Mouse (Mus musculus) lung, postnatal 36 days (tissue): ENCODE data around the gene Vash1.

Experiments used
- DNase-seq: peaks from one replicate; pipeline ENCODE4 v3.0.0; 2022; ENCODE audit warnings: mixed read lengths

Gene Vash1

DNA sequence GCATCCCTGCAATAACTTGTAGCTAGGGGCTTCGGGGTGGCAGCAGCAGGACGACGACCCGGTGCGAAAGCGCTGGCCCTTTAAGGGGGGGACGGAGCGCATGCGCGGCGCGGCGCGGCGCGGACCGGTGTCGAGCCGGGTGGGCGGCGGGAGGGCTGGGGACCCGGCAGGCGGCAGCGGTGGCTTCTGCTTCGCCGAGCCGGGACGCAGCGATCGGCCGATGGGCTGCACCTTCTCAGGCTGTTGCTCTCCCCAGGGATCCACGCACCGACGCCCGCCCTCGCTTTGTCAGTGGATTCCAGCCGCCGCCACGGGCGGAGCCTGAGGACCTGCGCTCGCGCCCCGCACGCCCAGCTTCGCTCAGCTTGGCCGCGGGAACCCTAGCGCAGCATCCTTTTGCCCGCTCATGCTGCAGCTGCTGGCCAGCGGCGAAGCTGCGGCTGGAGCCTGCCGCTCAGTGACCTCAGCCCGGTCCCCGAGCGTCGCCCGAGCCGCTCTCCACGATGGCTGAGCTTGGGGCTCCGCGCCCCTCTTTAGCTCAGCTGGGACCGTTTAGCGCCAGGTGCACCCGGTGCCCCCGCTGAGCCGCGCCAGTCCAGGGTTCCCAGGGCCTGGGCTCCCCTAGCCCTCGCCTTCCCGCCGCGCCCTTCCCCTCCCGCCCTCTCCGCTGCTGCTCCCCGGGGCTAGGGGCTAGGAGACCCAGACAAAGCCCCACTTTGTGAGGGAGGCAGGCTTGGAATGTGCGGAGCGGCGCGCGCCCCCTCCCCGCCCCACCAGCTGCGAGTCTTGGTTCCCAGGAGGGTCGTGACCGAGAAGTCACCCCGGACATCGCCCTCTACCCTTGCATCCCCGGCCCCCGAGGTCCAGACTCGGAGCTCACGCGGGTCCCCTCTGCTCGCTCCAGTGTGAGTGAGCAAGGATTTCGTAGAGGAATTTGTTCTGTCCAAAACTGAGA is at the start of gene Vash1:
Gene Vash1, plus strand, starts transcription at position 110 of the 955 bp plus-strand sequence.
- peak; percentile 55 for DNase-seq

DNA sequence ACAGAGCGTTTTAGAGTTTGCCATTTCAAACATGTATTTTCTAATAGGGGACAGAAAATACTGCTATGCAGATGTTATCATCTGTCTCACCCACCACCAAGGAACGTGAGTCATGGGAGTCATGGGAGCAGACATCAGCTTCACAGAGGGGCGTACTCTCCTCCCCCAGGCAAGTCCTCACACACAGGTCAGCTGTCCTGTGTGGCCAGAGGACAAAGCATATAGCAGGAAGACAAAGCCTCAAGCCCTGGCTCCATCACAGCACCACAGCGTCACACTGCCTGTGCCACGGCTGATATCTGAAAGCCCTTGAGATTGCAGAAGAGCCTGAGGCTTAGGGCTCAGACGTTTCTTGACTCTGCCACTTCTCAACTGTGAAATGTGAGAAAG is 49.7 kb upstream of the Vash1 start:
- no peak for DNase-seq

DNA sequence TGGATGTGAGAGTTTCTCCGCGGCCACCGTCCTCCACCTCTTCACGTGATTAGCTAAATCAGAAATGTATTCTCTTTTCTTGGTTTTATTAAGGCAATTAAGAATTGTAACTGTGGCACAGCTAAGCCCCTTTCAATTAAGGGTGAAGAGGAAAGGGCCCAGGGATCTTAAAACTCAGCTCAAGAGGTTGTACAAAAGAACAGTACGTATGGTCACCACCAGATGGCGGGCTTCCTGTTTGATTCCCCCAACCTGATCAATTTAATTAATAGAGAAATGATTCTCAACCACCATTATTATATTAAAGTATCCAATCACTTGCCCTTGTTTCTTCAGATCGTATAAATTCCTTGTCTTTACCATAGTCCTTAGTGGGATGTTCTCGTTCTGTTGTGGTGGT is 36.7 kb upstream of the Vash1 start:
- peak; percentile 31 for DNase-seq

DNA sequence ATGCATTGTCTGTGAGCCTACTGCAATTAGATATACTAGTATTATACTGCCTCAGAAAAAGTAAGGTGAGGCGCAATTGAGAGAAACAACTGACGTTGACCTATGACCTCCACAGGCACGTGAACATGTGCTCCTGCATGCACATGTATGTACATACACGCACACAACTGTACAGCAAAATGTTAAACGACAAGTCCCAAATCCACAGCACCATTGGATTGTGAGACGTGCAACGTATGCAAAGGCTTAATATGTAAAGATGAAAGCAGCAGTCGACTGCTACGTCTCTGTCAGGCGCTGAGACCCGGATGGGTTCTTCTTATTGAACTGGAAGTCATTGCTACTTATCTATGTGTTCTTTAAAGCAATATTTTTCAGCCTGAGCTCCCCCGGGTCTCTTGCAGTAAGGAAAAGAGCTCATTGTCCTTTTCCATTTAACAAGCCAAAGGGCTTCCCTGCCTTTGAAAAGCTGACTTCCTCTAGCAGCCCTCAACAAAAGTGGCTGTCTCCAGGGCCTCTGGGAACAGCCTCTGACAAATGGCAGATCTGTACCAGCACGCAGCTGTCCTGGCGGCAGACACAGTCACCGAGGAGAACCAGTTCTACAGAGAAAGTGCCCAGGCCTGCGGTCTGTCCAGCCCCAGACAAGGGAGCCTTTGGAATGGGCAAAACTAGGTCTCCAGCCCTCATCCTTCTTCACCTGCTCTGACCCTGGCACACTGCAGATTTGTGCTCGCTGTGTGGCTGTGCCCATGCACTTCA is 33.8 kb upstream of the Vash1 start:
- no peak for DNase-seq

DNA sequence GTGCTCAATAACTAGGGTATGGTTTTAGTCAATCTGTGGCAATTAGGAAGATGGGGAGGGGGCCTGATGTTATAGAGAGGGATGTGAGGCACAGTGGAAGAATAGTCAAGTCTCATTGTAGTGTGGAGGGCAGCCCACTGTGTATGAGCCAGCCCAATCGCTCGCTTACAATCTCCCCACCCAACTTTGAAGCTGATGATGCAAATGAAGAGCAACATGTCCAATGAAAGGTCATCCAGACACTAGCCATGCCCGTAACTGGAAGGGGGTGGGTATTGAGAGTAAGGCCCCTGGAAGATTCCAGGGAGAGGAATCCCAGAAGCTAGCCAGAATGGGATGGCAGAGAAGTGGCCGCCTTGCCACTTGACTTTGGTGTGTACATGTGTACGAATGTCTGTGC is 33.0 kb upstream of the Vash1 start:
- DNase-seq: no peak

DNA sequence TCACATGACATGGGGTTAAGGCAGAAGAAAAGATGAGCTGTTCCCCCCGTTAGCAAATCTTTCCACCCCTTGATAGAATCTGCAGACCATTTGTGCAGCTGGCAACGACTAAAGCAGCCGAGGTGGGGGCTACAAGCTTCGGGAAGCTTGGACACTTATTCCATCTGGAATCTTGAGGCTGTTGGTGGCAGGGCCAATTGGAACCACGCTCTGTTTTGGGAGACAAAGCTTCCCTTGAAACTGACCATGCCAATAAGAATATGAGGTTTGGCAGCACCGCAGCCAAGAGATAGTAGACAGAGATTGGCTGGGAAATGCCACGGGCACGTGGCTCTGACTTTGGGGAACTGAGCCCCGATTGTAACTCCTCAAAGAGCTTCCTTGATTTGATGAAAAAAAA is 31.7 kb upstream of the Vash1 start:
- DNase-seq: no peak

DNA sequence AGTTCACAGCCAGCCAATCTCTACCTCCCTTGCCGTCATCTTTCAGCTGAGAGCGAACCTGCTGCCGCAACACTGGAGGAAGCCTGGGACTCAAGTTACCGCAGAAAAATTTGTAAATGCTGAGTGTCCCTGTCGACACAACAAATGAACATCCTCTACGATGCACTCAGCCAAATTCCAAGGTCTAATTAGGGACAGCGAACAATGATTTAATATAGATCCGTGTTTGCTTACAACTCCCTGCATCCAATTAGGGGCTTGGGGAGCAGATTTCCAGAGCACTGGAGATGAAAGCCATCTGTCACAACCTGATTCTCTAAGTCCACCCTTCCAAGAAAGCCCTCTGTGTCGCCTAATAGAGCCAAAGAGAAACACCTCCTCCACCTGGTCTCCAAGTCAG is 31.2 kb upstream of the Vash1 start:
- no peak for DNase-seq

DNA sequence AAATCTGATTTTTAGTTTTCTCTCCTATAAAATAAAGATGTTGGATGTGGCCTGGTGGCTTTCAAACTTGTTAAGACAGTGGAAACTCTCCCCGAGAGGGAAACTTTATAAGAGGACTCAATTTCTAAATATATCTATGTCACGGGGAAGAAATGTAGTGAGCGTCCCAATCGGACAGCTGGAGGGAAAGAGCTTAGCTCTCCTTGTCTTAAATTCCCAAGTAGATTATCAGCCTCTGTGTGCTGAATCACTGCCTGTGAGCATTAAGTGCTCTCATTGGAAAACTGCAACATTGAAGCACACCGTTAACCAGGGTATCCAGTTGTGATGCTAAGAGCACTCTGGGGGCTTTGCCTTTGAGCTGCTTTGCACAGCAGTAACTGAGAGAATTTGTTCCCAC is 30.8 kb upstream of the Vash1 start:
- no peak for DNase-seq

DNA sequence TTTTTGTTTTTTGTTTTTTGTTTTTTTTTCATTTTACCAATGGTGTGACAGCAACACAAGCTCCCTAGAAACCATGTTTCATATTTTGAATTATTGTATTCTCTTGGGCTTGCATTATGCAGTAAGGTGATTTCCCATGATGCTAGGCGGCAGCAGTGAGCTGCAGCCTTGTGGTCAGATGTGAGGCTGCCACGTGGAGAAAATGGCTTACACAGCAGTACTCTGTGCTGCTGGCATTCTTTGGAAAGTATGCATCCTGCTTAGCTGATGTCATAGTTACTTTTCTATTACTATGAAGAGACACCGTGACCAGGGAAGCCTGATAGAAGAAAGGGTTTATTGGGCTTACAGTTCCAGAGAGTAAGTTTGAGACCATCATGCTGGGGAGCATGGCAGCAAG is 30.0 kb upstream of the Vash1 start:
- no peak for DNase-seq

DNA sequence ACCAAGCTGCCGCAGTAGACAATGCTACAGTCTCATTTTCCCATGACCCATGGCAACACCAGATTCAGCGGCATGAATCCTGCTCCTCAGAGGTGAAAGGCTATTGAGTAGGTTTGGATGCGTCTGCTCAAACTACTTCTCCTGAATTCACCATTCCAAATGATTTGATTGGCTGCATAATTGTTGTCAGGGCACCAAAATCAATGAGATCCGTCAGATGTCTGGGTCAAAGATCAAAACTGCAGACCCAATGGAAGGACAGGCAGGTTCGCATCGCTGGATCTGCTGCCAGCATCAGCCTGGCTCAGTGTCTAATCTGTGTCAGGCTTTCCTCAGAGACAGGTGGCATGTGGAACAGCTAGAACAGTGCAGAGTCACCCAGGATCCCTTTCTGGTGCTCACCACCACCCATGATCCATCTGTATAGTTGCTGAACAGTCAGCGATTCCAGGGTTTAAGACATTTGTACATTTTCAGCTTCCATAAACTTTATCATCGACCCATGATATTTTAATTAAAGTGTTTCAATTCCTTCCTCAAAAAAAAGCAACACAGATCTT is 27.1 kb upstream of the Vash1 start:
- no peak for DNase-seq

DNA sequence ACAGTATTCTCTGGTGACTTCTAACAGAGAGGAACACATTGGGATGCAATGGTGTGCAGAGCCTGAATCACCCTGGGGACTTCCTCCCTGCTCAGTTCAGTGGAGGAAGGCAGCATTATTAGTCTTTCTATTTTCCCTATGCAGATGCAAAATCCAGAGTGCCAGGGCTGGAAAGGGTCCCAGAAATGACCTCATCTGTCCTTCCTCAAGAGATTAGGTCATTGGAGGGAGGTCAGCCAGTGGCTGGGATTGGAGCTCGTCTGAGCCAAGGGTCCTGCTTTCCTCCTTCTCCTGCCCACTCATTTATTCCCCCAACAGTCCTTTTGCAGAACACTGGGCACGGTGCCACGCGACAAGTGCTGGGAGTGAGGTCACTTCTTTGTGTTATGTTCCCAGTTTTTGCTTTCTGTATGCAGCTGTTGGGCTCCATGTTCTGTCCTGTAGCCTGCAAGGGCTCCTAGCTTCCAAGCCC is 25.9 kb upstream of the Vash1 start:
- DNase-seq: peak; percentile 87

DNA sequence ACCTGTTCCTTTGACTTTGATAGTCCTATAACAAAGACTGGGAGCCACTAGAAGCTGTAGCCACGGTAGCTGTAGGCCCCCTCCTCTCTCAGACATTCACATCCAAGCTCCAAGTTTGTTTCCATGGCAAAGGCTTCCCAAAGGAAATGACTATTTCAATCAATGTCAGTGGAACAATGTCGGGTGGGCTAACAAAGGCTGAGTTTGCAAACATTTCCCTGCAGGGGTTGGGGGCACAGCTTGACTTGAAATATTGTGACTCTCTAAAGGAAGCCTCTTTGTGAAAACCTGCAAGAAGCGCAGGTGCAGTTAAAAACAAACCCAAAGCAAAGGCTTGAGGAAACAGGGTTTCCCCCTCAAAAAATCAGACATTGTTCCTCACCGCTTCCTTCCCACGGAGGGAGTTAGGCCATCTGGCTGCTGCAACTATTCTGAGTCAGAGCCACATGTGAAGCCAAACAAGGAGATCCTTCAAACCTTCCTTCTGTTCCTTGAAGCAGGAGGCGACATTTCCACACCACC is 19.0 kb upstream of the Vash1 start:
- DNase-seq: no peak

DNA sequence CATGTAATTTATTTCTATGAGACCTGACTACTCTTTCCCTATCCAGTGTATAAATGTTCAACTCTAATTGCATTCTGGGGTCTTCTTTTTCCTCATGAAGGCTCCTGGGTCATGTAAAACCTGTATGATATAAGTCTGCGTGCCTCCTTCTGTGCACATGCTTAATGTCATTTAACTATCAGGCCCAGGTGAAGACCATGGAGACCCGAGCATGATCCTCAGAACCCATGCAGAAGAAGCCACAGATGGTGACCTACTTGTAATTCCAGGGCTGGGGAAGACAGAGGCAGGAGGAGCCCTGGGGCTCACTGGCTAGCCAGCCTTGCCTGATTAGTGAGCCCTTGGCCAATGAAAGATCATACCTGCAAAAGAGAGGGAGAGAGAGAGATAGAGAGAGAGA is 18.0 kb upstream of the Vash1 start:
- DNase-seq: no peak

DNA sequence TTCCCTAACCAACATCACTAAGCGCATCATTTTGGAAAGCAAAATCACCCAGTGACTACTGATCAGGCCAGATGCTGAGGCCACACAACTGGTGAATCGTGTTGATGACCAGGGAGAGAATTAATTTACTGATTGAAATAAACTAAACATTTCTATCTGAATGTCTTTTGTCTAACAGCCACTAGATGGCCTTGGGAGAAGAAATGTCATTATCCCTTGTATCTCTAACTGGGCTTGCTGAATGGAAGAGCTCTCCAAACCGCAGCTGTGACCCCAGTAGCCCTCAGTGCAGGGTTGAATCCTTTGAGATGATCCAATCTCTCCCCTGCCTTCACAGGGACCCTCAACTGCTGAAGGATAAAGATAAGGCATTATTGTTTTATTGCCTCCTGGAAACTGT is 12.8 kb upstream of the Vash1 start:
- DNase-seq: no peak

DNA sequence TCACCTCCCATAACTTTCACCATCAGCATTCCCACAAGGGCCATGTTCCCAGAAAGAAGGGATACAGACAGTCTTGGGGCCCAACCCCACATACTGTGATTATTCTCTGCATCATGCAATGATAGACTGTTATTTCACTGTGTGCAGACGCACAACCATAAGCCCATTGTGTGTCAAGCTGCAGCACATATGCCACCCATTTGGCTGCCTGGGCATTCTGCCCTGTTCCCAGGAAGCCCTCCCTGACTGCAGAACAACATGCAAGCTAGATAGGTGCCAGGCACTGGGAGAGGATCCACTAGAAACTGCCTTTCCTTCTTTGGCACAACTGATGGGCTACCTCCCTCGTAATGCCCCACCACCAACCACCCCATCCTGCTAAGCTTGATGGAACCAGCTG is 10.1 kb upstream of the Vash1 start:
- DNase-seq: no peak

DNA sequence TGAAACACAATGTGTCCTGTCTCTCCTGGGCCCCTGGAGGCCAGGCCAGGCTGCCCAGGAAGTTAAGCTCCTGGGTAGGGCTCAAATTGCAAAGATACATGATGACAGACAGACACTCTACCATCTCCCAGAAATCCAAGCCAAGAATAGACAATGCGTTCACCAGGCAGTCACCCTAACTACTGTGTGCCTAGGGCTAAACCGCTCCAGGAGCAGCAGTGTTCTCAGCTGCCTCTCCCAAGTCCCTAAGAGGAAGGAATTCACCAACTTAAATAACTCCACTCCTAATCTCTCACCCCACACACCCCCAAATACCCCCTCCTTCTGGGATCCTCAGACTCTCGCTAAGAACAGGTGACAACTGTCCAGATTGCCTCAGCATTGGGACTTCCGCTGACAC is 6.4 kb upstream of the Vash1 start:
- DNase-seq: no peak

DNA sequence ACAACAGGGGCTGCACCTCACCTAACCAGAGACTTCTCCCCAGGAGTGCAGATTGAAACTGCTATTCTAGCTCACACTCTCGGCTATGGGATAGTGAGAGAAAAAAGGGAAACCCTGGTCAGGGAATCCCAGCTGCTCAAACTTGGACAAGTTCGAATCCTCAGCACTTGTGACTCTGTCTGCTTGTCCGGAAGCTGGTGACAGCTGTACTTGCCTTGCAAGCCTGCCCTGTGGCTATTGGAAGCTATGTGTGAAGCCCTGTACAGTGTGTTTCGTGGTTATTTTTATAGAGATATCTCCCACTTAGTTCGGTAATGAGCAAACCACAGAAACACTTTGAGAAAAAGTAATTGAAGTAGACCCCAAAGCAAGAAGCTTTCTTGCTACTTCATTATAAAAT is 6.0 kb upstream of the Vash1 start:
- no peak for DNase-seq

DNA sequence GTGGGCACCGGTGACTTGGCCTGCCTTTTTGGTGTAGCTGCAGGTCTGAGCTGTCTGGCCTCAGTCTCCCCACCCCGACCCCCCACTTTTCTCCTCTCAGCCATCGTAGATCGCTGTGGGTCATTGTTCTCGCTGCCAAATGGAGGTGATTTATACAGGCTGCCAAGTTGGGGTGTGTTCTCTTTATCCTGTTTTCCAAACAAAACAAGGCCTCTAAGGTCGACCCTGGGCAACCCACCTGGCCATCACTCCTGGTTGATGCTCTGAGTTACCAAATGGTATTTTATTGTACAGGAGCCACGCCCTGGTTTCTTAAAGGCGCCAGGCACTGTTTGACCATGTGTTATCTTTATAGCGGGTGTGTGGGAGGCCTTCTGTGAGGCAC is 1.0 kb downstream of the Vash1 start:
- DNase-seq: no peak

DNA sequence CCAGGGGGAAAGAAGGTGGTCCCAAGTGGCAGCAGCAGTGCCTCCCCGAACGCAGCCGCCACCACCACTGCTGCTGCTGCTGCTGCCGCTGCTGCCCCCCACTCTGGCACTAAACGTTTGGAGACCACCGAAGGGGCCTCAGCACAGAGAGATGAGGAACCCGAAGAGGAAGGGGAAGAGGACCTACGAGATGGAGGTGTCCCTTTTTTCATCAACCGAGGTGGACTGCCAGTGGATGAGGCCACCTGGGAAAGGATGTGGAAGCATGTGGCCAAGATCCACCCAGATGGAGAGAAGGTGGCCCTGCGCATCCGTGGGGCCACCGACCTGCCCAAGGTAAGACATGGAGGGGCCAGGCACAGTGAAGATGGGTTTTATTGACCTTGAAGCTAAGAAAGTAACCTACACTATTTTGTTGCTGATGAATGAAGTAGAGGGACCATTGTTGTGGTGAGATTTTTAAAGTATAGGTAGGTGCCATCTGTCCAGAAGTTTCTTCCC is 1.5 kb downstream of the Vash1 start:
- DNase-seq: no peak

DNA sequence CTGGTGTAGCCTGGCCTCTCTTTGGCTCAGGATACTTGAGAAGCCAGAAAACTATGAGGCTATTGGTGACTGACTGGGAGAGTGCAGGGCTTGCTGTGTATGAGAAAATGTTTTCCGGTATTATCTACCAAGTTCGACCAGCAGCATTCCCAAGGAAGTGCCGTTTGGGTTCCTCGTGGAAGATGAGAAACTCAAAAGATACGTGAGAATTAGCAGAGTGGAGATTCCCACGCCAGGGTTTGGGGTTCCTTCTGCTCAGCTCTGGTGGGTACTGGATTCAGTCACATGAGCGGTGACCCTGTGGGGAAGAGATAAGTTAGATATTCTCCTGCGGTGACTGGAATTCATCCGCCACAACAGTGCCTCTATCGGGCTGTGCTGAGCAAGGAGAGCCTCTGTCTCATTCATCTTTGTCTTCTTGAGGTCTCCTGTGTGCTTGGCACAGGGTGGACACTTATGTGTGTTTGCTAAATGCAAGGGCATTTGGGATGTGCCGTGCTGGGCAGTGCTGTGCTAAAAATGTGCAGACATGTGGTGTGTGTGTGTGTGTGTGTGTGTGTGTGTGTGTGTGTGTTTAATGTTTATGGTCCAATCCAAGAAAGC is 2.2 kb downstream of the Vash1 start:
- DNase-seq: no peak

DNA sequence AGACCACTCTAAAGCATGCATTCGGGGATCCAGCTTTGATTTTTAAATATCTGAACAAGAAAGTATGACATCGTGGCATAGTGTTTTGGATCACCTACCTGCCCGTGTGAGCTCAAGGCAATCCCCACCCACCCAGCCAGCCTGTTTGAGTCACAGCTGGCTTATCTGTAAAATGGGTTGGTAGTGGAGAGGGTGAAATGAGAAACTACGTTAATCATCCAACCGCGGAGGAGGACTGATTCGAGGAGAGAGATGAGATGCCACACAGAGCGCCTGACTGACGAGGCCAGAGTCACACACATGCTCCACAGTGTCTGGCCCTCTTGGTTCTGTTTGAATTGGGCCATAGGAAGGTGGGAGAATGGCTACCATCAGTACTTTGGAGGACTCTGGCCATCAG is 3.1 kb downstream of the Vash1 start:
- DNase-seq: no peak

DNA sequence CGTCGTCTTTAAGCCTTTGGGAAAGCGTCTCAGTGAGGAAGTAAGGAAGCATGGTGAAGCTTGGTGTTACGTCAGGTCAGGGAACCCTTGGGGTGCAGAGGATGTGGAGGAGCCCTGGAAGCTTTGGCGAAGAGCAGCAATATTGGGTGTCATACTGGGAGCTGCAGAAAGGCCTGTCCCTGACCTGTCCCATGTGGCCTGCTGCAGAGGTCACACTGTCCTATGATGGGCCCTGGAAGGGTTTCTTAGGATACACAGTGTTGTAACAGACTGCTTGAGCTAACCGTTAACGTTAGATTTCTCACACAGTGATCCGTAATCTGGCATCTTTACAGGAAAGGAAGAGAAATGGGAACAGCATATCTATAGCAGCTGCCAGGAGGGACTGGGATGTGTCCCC is 3.7 kb downstream of the Vash1 start:
- DNase-seq: no peak

DNA sequence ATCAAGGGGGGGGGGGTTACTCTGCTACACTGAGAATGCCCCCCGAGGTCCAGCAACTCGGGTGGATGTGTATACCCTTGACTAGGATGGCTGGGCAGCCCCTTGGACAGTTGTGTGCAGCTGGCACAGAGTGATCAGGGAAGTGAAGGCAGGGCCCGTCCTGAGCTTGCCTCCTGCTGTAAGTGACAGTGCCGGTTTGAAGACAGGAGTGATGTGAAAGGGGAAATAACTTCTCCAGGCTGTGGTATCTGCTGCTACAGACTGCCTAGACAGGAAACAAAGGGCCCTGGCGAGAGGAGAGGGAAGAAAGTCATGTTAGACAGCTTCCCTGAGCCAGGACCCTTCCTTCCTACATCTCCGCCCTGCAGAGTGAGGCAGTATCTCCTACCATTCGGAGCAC is 5.2 kb downstream of the Vash1 start:
- DNase-seq: no peak
